Mouse (Mus musculus) frontal cortex, postnatal 25 days (tissue): Measurements from ENCODE around the gene Lrrc55.
A peak's percentile ranks its signal among the peaks of the same experiment; 100 is the strongest.
"Not testable (repeated sequence)": the region's sequence is repeated elsewhere in the genome, so short reads cannot be mapped to it uniquely, and the experiment has no call there.

ENCODE experiments used
- DNase-seq, 2 experiments: peaks; one replicate each; pipeline ENCODE4 v3.0.0; 2022; ENCODE audit warnings: low spot score in 2 of 2

Gene Lrrc55

DNA sequence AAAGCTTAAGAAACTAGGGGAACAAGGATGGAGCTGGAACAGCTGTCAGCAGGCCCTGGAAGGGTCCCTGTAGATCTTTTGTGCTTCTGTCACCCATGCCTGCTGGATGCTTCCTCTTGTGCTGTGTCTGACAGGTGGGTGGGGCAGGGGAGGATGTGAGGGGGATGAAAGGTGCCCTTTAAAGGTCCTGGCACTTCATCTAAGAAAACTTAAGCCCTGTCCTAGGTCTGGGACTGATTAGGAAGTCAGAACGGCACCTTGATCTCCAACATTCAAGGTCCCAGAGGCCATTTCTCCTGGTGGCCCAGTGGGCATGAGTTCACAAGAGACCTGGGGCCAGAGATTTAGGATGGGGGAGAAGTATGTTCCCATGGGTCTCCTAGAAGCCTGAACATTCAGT lies at the start of gene Lrrc55:
Gene Lrrc55 (minus strand): TSS at position 297 of the 400 bp plus-strand sequence.
- no peak for DNase-seq

GRCm38 (mm10) chr2:85246506-85247082 lies 49.6 kb upstream of the Lrrc55 start:
- peak; percentile 78 to 80 for DNase-seq

- DNase-seq = no peak
These were observed 48.7 kb upstream of the Lrrc55 start for GRCm38 (mm10) chr2:85245737-85246136.

- DNase-seq = no peak
These were observed 41.2 kb upstream of the Lrrc55 start for GRCm38 (mm10) chr2:85238068-85238667.

- not testable (repeated sequence) for DNase-seq
These were observed 40.2 kb upstream of the Lrrc55 start for GRCm38 (mm10) chr2:85237231-85237630.

- DNase-seq = no peak
These were observed 33.9 kb upstream of the Lrrc55 start for GRCm38 (mm10) chr2:85230771-85231511.

GRCm38 (mm10) chr2:85229606-85230005 lies 32.6 kb upstream of the Lrrc55 start:
- DNase-seq = no peak

DNA sequence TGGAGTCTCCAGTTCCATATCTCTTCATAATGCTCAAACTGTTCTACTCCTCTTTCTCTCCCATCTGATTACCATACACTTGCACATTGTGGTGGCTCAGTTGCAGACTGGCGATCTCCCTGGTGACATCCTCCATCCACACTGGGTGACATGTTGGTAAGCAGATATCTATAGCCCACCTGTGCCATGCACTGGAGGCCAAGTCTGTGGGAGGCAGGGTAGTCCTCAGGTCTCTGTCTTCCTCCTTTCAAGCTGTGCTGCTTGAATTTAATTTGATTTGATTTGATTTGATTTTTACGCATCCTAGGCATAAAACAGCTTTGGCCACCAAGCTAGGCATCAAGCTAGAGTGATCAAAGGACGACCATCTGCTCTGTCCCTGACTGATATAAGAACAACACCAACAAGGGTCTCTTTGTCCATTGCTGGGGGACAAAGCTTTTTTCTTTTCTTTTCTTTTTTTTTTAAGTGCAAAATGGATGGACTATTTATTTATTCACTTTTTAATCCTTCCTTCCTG lies 30.9 kb upstream of the Lrrc55 start:
- DNase-seq = no peak

DNA sequence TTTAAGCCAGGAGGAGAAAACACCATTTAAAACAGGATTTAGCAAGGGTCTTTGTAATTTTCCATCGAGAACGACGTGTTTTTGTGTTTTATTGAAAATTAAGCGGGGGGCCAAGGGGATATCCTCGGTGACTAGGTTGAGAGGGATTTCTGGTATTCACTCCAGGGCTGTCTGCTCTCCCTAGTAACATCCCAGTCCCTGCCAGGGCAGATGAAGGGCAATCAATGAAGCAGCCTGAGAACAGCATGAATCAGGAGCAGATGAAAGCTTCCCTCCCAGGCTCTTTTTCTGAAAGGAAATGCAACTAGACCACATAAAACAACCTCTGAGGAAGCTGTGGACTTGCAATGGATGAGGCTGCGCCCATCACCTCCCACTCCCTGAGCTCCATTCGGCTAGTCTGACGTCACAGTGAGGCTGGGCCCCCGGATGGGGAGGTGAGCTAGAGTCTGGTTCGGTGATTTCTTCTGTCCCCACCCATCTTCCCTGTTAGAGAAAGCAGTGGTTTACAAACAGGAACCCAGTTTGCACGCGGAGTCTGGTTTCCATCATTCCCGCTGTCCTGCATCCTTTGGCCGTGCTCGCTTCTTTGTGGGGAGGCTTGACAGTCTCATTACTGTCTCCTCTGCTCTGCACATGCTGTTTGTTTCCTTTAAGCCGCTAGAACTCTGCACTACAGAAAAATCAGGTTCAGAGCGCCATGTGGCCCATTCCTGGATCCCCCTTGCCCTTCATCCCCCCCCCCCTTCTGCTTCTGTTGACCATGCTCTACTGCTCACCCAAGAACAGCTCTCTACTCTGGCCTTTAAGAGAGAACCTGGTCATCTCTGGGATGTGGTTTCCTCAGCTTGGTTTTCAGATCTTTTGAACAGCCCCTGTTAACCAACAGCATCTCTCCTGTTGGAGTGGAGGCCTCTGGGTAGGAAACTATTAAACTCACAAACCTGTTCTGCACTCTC lies 27.5 kb upstream of the Lrrc55 start:
- no peak for DNase-seq

- DNase-seq = no peak
These were observed 19.6 kb upstream of the Lrrc55 start for GRCm38 (mm10) chr2:85216606-85217005.

DNA sequence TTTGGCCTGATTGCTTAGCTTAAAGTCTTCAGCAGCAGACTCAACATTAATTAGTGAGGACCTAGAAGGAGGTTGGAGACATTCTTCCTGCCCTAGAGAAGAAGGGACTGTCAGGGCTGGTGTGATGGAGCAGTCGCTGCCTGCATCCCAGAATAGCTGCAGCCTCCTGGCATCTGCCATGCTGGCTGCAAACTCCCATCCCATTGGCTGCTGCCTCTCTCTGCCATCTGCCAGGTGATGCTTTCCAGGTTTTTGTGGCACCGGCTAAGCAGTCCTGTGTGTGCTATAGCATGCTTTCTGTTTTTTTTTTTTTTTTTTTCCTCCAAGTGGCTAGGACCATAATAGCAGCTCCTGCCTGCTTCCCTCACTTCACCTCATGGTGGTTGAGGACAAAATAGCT lies 16.7 kb upstream of the Lrrc55 start:
- DNase-seq = peak; percentile 19 to 43

- no peak for DNase-seq
These were observed 12.3 kb upstream of the Lrrc55 start for GRCm38 (mm10) chr2:85209301-85209700.

DNA sequence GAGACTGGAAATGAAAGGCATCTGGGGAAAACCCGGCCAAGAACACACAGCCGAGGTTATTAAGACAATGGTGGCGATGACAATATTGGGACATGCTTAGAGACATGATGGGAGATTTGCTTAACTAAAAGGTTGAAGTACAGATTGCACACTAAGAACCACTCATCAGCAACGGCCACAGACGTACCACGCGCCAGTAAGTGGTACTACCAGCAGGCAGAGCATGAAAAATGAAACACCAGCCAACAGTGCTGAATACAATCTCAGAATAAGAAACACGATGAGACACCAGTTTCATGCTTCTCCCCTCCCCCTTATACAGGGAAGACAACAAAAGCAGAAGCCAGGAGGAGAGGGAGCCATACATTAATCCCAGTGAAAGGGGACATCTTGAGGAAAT lies 8.2 kb upstream of the Lrrc55 start:
- no peak for DNase-seq

DNA sequence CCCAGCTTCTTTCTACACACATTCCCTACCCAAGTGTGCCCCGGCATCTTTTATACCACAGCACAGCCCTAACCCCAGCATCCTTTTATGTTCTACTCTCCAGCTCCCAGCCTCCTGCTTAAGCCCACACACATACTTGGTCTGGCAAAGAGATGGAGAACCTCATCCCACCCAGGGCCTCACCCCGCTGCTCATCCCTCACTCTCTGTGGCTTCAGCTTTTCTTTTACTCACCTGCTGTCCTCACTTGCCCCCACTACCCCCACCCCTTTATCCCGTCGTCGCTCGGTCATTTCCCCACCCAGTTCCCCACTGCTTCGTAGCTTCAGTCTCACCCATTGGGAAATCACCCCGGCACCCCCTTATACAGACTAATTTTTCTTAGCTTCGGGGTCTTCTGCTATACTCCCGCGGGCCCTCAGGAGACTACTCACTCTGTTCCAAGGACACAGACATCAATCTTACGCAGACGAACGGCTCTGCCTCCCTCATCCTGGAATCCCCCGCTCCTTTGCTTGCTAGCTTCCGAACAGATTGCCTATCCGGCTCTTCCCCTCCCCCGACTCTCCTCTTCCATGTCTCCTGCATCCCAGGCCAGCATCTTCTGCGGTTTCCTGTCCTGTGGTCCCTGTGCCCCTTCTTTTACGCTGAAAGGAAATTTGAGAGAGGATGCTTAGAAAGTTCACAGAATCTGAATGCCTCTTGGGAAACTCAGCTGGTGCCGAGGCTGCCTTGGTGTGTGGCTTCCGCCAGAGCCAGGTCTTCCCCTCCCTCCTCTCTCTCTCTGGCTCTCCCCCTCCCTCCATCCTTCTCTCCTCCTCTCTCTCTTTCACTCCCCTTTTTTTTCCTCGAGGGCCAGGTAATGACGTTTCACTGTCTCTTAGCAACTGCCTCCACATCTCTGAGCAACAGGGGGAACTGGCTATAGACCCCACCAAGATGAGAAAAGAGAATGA lies 1.3 kb upstream of the Lrrc55 start:
- peak; percentile 29 to 34 for DNase-seq

GRCm38 (mm10) chr2:85194566-85194965 lies 2.4 kb downstream of the Lrrc55 start:
- DNase-seq = no peak

- DNase-seq = no peak
These were observed 9.3 kb downstream of the Lrrc55 start for GRCm38 (mm10) chr2:85187582-85188151.

- no peak for DNase-seq
These were observed 18.7 kb downstream of the Lrrc55 start for GRCm38 (mm10) chr2:85178139-85178800.

DNA sequence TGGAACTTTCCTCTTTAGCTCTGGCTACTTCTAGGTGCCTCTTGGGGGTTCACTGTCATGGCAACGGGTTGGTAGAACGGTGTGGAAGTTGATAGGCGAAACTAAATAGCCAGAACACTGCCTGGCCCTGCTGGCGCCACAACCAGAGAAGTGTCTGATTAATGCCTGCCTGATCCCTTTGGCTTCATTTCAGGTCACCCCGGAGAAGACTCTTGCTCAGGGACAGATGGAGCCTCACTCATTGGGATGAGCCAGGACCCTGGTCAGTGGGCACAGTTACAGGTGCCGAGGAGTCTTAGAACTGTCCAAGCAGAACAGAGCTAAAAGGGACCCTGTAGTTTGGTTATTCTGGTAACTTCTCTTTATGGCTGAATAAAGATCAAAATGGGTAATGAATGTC lies 23.5 kb downstream of the Lrrc55 start:
- DNase-seq = no peak

DNA sequence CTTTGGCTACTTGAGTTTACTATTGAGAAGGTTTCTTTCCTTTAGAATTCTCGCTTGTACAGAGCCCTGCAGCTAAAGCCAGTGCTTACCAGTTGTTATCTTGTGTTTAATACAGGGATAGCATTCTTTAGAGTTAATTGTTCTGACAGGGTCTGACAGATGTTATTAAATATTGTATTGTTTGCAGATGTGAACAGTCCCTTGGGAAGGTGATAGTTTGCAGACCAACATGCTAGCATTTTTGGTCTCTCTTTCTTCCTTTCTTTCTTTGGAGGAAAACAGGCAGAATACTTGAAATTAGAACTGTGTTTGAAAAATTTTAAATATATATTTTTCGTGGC lies 24.3 kb downstream of the Lrrc55 start:
- no peak for DNase-seq
